Mouse (Mus musculus) megakaryocyte-erythroid progenitor cell, adult 5 weeks (primary cell): Measurements from ENCODE around the gene Tal1. TPM values are rescaled to one million over a fixed set of nuclear protein-coding genes. Genes with fewer than 3 reads are reported as not detected.

Source experiments
- polyA plus RNA-seq: library from polyadenylated mRNA; stranded (reverse); fragments of >175 nt; gene quantifications from 2 replicates; pipeline ENCODE4 v1.2.3, GENCODE M21; 2012

Gene Tal1
- 56.2 and 76.1 TPM in 2 replicates for polyA plus RNA-seq

DNA sequence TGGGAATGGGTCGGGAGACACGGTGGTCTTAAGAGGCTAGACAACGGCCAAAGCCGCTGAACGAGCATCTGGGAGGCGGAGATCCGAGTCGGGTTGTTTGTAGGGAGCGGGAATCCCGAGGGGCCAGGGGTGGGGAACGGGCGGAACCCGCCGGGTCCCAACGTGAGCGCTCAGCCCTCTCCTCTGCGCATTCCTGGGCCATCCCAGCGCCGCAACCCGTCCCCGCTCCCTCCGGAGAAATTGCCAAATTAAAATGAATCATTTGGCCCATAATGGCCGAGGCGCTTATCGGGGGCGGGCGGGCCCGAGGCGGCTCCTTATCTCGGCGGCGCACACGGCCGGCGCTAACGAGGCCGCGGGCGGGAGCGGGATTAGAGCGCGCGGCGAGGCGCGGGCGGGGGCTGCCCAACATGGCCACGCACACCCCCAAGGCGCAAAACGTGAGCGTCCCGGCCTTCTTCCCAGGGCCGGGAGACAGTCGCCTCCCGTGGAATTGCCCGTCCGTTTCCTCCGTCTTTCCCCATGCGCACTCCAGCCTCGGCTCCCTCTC, at the start of gene Tal1:
Gene Tal1 (plus strand): TSS at position 56 of the 550 bp plus-strand sequence.

DNA sequence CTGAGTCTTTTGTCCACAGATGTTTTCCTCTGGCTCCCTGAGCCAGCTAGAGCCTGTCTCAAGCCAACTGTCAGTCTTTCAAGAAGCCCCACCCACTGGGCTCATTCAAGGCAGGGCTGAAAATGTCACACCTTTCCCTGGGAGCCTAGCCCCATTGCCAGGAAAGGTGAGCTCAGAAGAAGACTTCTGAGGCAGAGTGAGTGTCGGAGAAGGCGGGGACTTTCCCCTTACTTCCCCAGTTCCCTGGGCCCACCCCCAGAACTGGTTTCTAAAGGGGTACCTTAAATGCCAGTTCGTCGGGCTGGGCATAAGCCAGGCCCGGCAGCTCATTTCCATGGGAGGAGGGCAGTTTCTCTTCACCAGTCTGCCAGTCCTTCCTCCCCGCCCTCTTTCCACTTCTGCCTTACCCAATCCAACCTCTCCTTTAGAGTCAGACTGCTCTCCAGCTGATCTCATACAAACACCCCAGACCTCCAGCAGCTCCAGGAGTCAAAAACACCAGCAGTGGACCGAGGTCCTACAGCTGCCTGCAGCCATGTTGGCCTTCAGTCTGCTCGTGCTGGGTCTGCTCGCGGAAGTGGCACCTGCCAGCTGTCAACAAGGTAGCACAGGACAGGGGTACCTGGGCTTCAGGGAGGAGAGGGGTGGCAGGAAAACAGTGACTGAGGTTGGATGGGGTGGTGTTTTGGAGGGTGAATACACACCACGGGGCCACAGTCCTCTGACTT, 32.5 kb downstream of the Tal1 start, which contains the start of gene Pdzk1ip1:
Gene Pdzk1ip1 (plus strand): TSS at position 98 of the 728 bp plus-strand sequence.

Other genes starting within 250 kb of the Tal1 start
- gene Gm12830, start 234.7 kb upstream of the Tal1 start, polyA plus RNA-seq, result 0.11 TPM in 1 of 2 replicates, not detected in the other
- 6.5 and 8.4 TPM in 2 replicates for gene Foxd2, start 147.6 kb upstream of the Tal1 start, polyA plus RNA-seq
- gene Foxe3, start 130.4 kb upstream of the Tal1 start, polyA plus RNA-seq, result 0.13 TPM in 1 of 2 replicates, not detected in the other
- 55.1 and 65.9 TPM in 2 replicates for gene Cmpk1, start 69.2 kb upstream of the Tal1 start, polyA plus RNA-seq
- 2.3 and 2.5 TPM in 2 replicates for gene Stil, start 56.3 kb upstream of the Tal1 start, polyA plus RNA-seq
- gene Pdzk1ip1, start 32.3 kb downstream of the Tal1 start, polyA plus RNA-seq, result 1.1 and 2.4 TPM in 2 replicates
- 0.01 TPM in 1 of 2 replicates, not detected in the other for gene Cyp4x1, start 77.9 kb downstream of the Tal1 start, polyA plus RNA-seq
- not detected in 2 replicates for gene Cyp4a29, start 185.7 kb downstream of the Tal1 start, polyA plus RNA-seq
- gene Cyp4a12a, start 242.6 kb downstream of the Tal1 start, polyA plus RNA-seq, result not detected in 2 replicates